Mouse (Mus musculus) ES-Bruce4 (cell line): ENCODE measurements around the gene Usp48.

Experiments
- CTCF ChIP-seq: IDR thresholded peaks from one replicate; pipeline ENCODE4 v1.8.1; 2011; ENCODE audit warnings: low read depth, low read length
- EP300 ChIP-seq: IDR thresholded peaks from 2 replicates; pipeline ENCODE4 v1.6.1; 2011; ENCODE audit warnings: low read depth, low read length; ENCODE audit not compliant: insufficient read depth
- POLR2A ChIP-seq: IDR thresholded peaks from one replicate; pipeline ENCODE4 v1.8.1; 2011; ENCODE audit warnings: low read length; ENCODE audit not compliant: insufficient read depth

DNA sequence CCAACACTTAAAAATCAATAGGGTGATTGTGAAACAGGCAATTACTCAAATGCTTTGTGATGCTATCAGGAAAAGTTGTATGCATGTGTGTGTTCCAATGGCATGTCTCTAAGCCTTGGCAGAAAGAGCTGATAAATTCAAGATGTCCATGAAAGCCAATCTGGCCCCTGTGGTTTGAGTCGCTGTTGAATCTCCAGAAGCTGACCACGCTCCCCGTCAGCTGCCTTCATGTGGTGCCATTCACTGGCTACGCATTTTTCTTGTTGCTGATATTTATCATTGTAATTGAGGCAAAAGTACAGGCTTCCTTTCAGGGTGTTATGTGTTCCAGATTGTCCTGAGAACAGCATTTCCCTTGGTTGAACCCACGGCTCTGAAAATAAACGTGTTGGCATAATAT is 54.1 kb downstream of the Usp48 start:
- TF ChIP-seq CTCF = no peak
- no peak for TF ChIP-seq POLR2A
- no peak for TF ChIP-seq EP300
